Mouse (Mus musculus) gastrocnemius, postnatal 25 days (tissue): Measurements from ENCODE around the gene Dnase2a. TPM values are rescaled to one million over a fixed set of nuclear protein-coding genes. Genes with fewer than 3 reads are reported as not detected.
A peak's percentile ranks its signal among the peaks of the same experiment; 100 is the strongest.
"Not testable (repeated sequence)": the region's sequence is repeated elsewhere in the genome, so short reads cannot be mapped to it uniquely, and the experiment has no call there.

Experiments
- DNase-seq: peaks from one replicate; pipeline ENCODE4 v3.0.0; 2022
- total RNA-seq, 2 experiments: library from RNA; stranded (reverse); gene quantifications; 1 replicate in 1 of 2; 2 replicates in 1 of 2; pipeline ENCODE4 v1.2.3; 2021

The Dnase2a gene
- total RNA-seq, 2 experiments from 2014 or later: 4.5 to 5.7 TPM

- DNase-seq: not testable (repeated sequence)
Measured at GRCm38 (mm10) chr8:84907979-84908378, 381 bp upstream of the Dnase2a start.

- no peak for DNase-seq
Measured at GRCm38 (mm10) chr8:84909162-84909767, 905 bp downstream of the Dnase2a start.

GRCm38 (mm10) chr8:84909949-84910348, 1.6 kb downstream of the Dnase2a start:
- no peak for DNase-seq

- DNase-seq: no peak
Measured at GRCm38 (mm10) chr8:84910551-84910950, 2.2 kb downstream of the Dnase2a start.

DNA sequence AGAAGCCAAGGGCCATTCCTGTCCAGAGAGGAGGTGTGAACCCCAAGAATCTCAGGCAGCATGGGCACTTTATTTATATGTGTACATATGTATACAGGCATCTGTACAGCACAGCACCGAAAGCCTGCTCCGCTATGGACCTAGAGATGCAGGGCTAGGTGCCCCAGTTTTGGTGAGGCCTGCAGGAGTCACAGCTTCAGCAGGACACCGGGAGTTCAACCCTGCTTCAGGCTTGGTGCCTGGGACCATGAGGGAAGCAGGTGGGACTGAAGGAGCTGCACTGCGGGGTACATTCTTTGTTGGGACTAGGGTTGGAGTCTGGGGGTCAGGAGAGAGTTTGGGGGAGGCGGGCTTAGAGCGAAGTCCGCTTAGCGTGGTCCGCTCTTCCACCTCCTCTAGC, 3.5 kb downstream of the Dnase2a start:
- no peak for DNase-seq

DNA sequence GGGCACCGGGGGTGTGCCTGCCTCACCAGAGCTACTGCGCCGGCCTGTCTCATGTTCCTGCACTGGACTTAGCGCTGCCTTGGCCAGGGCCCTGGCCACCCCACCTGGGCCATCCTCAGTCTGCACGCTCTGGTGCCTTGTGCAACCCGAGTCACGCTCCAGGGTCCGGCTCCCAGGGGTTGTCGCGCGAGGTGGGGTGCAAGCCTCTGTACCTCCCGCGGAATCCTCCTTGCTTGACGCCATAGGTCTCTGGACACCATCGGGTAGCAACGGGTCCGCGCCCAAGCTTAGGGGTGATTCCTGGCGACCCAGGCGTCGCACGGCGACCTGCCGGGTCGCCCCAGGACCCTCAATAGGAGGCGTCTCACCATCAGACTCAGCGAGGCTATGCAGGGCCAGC, 4.0 kb downstream of the Dnase2a start:
- no peak for DNase-seq

DNA sequence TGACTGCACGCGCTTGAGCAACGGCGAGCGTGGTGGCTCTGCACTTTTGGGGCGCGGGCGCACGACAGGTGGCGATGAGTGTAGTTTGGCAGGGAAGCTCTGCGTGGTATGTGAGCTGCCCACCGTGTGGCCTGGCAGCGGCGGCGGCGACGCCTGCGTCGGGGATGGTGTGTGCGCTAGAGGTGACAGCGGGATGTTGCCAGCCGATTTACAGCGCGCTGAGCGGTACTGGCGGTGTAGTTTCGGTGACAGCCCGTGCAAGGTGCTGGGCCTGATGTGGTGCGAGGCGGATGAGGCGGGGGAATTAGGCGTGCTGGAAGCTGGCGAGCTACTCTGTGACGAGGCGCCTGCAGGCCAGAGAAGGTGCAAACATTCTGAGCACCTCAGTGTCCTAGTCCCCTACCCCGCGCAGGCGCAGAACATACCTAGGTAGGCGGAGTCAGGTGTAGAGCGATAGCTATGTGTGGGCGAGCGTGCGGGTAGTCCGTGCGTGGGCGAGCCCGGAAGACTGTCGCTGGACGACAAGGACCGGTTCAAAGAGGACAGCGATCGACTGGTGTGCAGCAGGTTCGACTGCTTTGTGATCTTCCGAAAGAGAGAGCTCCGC, 4.6 kb downstream of the Dnase2a start:
- DNase-seq: peak; percentile 27

- DNase-seq: no peak
Measured at GRCm38 (mm10) chr8:84913502-84913900, 5.1 kb downstream of the Dnase2a start.

DNA sequence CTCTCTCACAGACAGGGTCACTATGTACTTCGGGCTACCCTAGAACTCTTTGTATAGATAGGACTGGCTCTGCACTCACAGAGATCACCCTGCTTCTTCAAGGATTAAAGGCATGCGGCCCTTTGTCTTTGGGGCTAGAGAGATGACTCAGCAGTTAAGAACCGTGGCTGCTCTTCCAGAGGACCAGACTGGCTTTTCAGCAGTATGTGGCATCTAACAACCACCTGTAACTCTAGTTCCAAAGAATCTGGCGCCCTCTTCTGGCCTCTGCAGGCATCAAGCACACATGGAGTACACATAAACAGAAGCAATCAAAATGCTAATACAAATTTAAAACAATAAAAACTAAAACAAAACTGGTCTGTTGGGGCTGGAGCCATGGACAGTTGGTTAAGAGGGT, 5.6 kb downstream of the Dnase2a start:
- no peak for DNase-seq

- DNase-seq: no peak
Measured at GRCm38 (mm10) chr8:84915269-84915668, 6.9 kb downstream of the Dnase2a start.

DNA sequence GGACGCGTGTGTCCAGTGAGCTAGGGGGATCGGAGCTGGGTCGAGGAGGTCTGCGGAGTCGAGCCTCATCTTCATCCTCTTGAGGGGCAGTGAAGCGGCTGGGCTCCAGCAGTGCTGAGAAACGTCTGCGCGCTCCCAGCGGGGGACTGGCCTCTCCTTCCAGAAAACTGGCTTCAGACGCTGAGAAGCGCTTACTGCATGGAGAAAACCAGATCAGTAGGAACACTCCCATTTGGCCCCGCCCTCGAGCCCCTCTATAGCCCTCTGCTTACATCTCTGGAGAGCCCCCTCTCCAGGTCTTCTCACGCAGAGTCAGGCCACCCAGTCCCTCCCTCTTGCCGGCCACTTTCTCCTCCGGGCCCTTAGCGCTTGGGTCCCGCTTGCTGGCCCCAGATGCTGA, 9.4 kb downstream of the Dnase2a start:
- DNase-seq: no peak

DNA sequence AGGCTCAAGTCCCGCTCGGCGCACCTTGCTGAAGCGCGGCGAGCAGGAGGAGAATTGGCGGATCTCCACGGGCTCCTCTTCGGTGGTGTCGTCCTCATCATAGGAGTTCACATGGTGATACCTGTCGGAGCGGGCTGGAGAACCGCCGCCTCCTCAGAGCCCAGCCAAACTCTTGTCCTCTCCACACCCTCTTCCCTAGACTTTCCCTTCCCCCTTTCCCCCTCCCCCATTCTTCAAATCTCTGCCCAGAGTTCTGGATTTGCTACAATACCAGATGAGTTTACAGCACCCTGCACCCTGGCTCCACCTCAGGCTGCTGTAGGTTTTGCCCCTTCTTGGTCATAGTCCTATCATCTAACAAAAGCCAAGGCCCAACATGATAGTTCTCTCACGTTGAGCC, 10.3 kb downstream of the Dnase2a start:
- DNase-seq: no peak

GRCm38 (mm10) chr8:84921596-84921995, 13.2 kb downstream of the Dnase2a start:
- DNase-seq: no peak

DNA sequence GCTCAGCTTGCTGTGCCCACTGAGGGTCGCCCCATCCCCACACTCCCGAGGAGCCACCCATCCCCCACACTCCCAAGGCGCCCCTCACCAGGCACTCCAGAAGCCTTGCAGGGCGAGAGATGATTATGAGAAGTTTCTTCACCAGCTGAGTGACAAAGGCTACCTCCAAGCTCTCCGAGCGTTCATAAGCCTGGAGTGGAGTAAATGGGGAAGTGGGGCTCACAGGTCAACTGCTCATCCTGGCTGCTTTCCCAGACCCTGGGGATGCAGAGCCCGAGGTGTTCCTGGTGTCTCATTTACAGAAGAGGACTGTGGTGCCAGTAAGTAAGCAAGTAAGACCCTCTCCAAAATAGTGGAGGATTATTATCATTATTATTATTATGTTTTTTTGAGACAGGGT, 17.2 kb downstream of the Dnase2a start:
- no peak for DNase-seq

GRCm38 (mm10) chr8:84927513-84927912, 19.2 kb downstream of the Dnase2a start:
- DNase-seq: no peak

- DNase-seq: peak; percentile 39
Measured at GRCm38 (mm10) chr8:84928456-84929306, 20.3 kb downstream of the Dnase2a start.

GRCm38 (mm10) chr8:84930582-84930981, 22.2 kb downstream of the Dnase2a start:
- DNase-seq: no peak

DNA sequence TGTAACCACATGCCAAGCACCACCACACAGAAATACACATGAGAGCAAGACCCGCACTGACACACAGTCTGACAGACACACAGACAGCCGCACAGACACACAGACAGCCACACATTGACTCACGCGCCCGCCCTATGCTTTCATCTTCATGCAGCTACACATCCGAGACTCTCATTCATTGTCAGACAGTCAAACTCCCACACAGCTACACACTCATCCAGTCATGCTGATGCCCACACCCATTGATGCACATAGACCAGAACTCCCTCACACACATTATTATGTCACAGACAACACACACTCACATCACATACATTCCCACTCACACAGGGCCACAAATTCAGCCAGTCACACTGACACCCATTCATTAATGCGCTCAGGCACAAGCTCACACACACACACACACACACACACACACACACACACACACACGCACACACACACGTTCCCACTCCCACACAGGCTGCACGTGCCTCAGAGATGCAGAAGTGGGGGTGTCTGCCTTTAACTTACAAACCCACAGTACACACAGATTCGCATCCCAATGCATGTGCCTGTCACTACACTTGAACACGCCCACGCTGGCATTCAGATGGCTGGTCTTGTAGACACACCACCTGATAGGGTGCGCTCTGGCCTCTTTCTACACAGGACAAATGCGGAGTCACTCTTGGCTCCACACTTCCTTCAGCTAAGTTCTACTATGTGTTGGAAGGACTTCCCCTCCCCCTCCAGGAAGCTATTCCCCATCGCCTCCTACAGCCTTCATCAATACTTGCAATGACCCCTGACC, 25.6 kb downstream of the Dnase2a start:
- DNase-seq: no peak

DNA sequence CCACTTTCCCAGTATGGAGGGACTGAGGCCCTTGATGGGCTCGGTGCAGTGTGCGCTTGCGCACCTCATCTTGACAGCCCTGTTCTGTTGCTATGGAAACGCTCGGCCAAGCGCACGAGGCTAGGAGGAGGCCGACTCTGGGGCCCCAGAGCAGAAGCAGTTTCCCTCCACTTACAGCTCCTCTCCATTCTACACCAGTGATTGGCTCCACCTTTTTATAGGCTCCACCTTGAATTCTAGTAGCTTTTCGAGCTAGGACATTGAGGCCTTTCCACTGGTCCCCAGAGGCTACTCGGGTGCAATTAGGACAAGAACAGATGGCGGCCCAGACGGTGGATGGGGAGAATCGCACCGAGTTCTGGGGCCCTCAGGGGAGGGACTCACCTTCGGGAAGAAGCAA, 26.5 kb downstream of the Dnase2a start:
- DNase-seq: no peak

GRCm38 (mm10) chr8:84935489-84935888, 27.1 kb downstream of the Dnase2a start:
- DNase-seq: no peak

DNA sequence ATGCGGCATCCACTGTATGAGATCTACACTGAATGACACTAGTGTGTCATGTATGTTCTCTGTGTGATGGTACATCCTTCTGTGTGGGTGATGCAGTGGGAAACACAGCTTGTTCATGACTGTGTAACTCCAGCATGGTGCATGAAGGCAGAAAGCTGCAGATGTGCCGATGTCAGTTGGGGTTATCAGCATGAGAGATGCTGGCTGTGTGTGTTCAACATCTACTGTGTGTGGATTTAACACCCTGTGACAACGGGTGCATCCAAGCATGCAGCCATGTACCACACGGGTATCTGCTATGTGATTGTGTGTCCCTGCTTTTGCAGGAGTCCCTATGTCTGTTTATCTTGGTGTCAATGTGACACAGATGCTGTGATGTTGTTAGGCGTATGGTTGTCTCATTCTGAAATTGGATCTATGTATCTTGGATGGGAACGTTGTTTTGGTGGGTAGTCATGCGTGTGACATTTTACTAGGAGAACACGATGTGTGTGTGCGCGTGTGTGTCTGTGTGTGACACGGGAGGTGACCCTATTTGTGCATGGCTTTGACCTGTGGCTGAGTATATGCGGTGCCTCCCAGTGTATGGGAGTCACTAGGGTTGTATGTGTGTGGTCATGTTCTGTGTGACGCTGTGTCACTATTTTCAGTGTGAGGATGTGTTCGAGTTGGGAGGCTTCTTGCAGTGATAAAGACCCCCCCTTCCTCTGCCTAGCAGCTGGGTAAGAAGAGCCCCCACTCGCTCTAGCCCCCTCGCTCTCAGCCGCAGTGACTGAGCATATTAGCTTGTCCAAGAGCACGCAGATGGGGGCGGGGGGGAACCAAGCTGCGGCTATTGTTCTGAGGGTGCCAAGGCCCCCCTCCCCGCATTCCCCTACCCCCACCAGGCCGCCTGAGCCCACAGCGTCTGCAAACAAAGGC, 27.9 kb downstream of the Dnase2a start:
- no peak for DNase-seq
